ENCODE assay signal across 9 mouse cellular contexts in genomic region chr10:53462449-53463308, GRCm38 (mm10).
DNase-seq lines count a peak whose midpoint lies in the region; ATAC-seq lines count a peak whose summit lies in the region.
"Had no signal": no experiment of that assay in that cellular context is flagged by ENCODE, and none has a peak within 500 bp of the region (broad histone marks: within the 10 kb centered on the region; RNA-seq: fewer than 3 reads in every experiment).

No protein-coding gene starts in this region.

- H3K4me1 ChIP-seq in forebrain, embryonic 15.5 days, result peaks cover 42% of the 10 kb centered on the region

- peak overlapping the region; percentile 15; the same call in 1 of the 2 replicates for H3K4me3 ChIP-seq in forebrain, embryonic 15.5 days
- H3K4me3 ChIP-seq: limb, embryonic 13.5 days had no signal

- peak overlapping the region; percentile 29 for H3K4me2 ChIP-seq in forebrain, embryonic 15.5 days (replicated peaks)
- H3K4me2 ChIP-seq: limb, embryonic 13.5 days had no signal

- H3K36me3 ChIP-seq in forebrain, embryonic 15.5 days, result no peaks in the 10 kb centered on the region
- H3K36me3 ChIP-seq: limb, embryonic 13.5 days had no signal

- H3K27me3 ChIP-seq in forebrain, embryonic 15.5 days, result no peaks in the 10 kb centered on the region
- H3K27me3 ChIP-seq: limb, embryonic 13.5 days had no signal

- 14% methylated on average over 15 of the region's 15 CpGs for WGBS in forebrain, embryonic 15.5 days

- peak overlapping the region; percentile 74 for H3K27ac ChIP-seq in forebrain, embryonic 15.5 days (replicated peaks)
- H3K27ac ChIP-seq: limb, embryonic 13.5 days had no signal

- H3K9ac ChIP-seq in forebrain, embryonic 15.5 days (replicated peaks), result no peak overlapping the region; the same call in 1 of the 2 replicates
- H3K9ac ChIP-seq: limb, embryonic 13.5 days had no signal

- no peaks in the 10 kb centered on the region for H3K9me3 ChIP-seq in forebrain, embryonic 15.5 days
- H3K9me3 ChIP-seq: limb, embryonic 13.5 days had no signal

- DNase-seq in frontal cortex, postnatal 36 days (ENCODE audit: low spot score in 2 of 2), result no peak
- DNase-seq in heart, postnatal 4 days, result peak; percentile 61
- DNase-seq in neural tube, embryonic 10.5 days (ENCODE audit: extremely low spot score, low spot score), result peak; percentile 29
- DNase-seq in cerebellum, adult 9-10 months, result no peak
- DNase-seq in adrenal gland, postnatal 25 days, result no peak
- DNase-seq in yolk sac, embryonic 10.5 days (ENCODE audit: low spot score), result no peak

- ATAC-seq in frontal cortex, adult (ENCODE audit: low TSS enrichment), result peak; percentile 85
- peak; percentile 81 for ATAC-seq in forebrain, embryonic 15.5 days (replicated peaks)

Comparison
In these comparisons a context has a peak if more than half of its experiments do, and no peak if none do; other contexts are left out.
1. DNase-seq: peak in heart, postnatal 4 days (single experiment) and neural tube, embryonic 10.5 days (single experiment); none in frontal cortex, postnatal 36 days (0 of 2), cerebellum, adult 9-10 months (single experiment), adrenal gland, postnatal 25 days (single experiment) and yolk sac, embryonic 10.5 days (single experiment).